Mouse (Mus musculus) C2C12 (cell line): Measurements from ENCODE around the gene Txn2. TPM values are rescaled to one million over a fixed set of nuclear protein-coding genes. Genes with fewer than 3 reads are reported as not detected.

Experiments
- H3K27me3 ChIP-seq: one replicate; pipeline ENCODE4 v1.6.1; 2011; ENCODE audit not compliant: control insufficient read depth, insufficient read depth, insufficient read length
- H3K36me3 ChIP-seq: one replicate; pipeline ENCODE4 v1.6.1; 2011; ENCODE audit not compliant: control insufficient read depth, insufficient read depth
- H3K4me3 ChIP-seq: one replicate; pipeline ENCODE4 v1.5.1; 2011; ENCODE audit warnings: mild to moderate bottlenecking, control low read depth; ENCODE audit not compliant: poor library complexity, insufficient read depth, severe bottlenecking
- H3K79me2 ChIP-seq: one replicate; pipeline ENCODE4 v1.6.1; 2011; ENCODE audit not compliant: control insufficient read depth, insufficient read depth
- H3K79me3 ChIP-seq: one replicate; pipeline ENCODE4 v1.6.1; 2011; ENCODE audit warnings: low read depth, control low read depth
- H3ac ChIP-seq: one replicate; pipeline ENCODE3; 2011; ENCODE audit warnings: low read depth; ENCODE audit not compliant: control insufficient read depth, insufficient read length
- CEBPB ChIP-seq: IDR thresholded peaks from one replicate; pipeline ENCODE4 v1.6.1; 2011; ENCODE audit warnings: low read depth, mild to moderate bottlenecking, control low read depth, moderate library complexity
- CTCF ChIP-seq: IDR thresholded peaks from one replicate; pipeline ENCODE4 v1.5.1; 2011; ENCODE audit not compliant: control insufficient read depth, insufficient read depth, insufficient read length
- FOSL1 ChIP-seq: IDR thresholded peaks from one replicate; pipeline ENCODE4 v1.8.0; 2011; ENCODE audit warnings: mild to moderate bottlenecking, low read length; ENCODE audit not compliant: poor library complexity, insufficient read depth, severe bottlenecking
- MAX ChIP-seq: IDR thresholded peaks from one replicate; pipeline ENCODE4 v1.6.1; 2011; ENCODE audit warnings: mild to moderate bottlenecking, control low read depth
- MYOD1 ChIP-seq: IDR thresholded peaks from one replicate; pipeline ENCODE4 v1.6.1; 2011; ENCODE audit warnings: low read depth; ENCODE audit not compliant: control insufficient read depth, insufficient read length
- MYOG ChIP-seq: IDR thresholded peaks from one replicate; pipeline ENCODE4 v1.6.1; 2011; ENCODE audit not compliant: control insufficient read depth, insufficient read length; ENCODE audit errors: extremely low read depth
- USF1 ChIP-seq: IDR thresholded peaks from one replicate; pipeline ENCODE4 v1.6.1; 2011; ENCODE audit warnings: low read depth, mild to moderate bottlenecking, control low read depth, moderate library complexity
- polyA plus RNA-seq: library from polyadenylated mRNA; unstranded; fragments of >200 nt; fragmentation: generic; extraction: Trizol; gene quantifications from one replicate; pipeline ENCODE4 v1.2.1, GENCODE M21; 2012; ENCODE audit warnings: missing spikeins

Gene Txn2
- polyA plus RNA-seq, 1 experiment: 371 TPM

- Histone ChIP-seq H3K36me3 (no peaks in the 10 kb centered on the region), H3ac (no peak overlapping the region), H3K79me3 (peaks cover 3% of the 10 kb centered on the region), H3K4me3 (no peak overlapping the region), H3K27me3 (no peaks in the 10 kb centered on the region), H3K79me2 (peaks cover 12% of the 10 kb centered on the region)
- no peak for TF ChIP-seq MAX
- no peak for TF ChIP-seq FOSL1
- no peak for TF ChIP-seq MYOG
- no peak for TF ChIP-seq USF1
- TF ChIP-seq CEBPB: no peak
- no peak for TF ChIP-seq MYOD1
- TF ChIP-seq CTCF: no peak
These were observed 4.4 kb upstream of the Txn2 start for GRCm38 (mm10) chr15:77933222-77933621.

DNA sequence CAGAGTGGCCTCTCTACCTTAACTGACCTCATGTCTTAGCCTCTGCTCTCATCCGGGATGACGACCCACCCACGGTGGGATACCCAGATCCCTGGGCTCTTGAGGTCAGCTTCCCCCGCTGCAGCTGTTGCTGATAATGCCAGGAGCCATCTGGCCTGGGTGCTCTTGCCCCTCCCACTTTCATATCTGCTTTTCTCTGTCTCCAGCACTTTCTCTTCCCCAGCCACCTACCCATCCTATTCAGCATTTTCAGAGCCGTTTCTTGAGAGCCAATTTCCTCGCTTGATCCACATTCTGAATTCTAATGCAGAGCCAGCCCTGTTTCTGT is 2.8 kb upstream of the Txn2 start:
- Histone ChIP-seq H3K27me3 (no peaks in the 10 kb centered on the region), H3ac (no peak overlapping the region), H3K4me3 (no peak overlapping the region), H3K79me3 (peaks cover 19% of the 10 kb centered on the region), H3K36me3 (peaks cover 13% of the 10 kb centered on the region), H3K79me2 (peaks cover 27% of the 10 kb centered on the region)
- no peak for TF ChIP-seq MYOG
- TF ChIP-seq MYOD1: peak; percentile 56

GRCm38 (mm10) chr15:77930986-77931688 is 2.3 kb upstream of the Txn2 start:
- H3K79me2 ChIP-seq: peaks cover 32% of the 10 kb centered on the region
- no peak overlapping the region for H3K4me3 ChIP-seq
- H3K36me3 ChIP-seq: peaks cover 18% of the 10 kb centered on the region
- H3ac ChIP-seq: no peak overlapping the region
- TF ChIP-seq FOSL1 (no peak), MYOG (no peak), CEBPB (no peak), MAX (no peak)
- H3K27me3 ChIP-seq: no peaks in the 10 kb centered on the region
- H3K79me3 ChIP-seq: peaks cover 22% of the 10 kb centered on the region

- TF ChIP-seq MAX: no peak
- TF ChIP-seq CTCF: no peak
- TF ChIP-seq MYOD1: no peak
- TF ChIP-seq FOSL1: no peak
- no peak for TF ChIP-seq USF1
- TF ChIP-seq CEBPB: no peak
- no peak for TF ChIP-seq MYOG
- H3ac ChIP-seq: peak overlapping the region; percentile 63
- H3K79me3 ChIP-seq: peaks cover 24% of the 10 kb centered on the region
- H3K27me3 ChIP-seq: no peaks in the 10 kb centered on the region
- no peak overlapping the region for H3K4me3 ChIP-seq
- peaks cover 27% of the 10 kb centered on the region for H3K36me3 ChIP-seq
- peaks cover 45% of the 10 kb centered on the region for H3K79me2 ChIP-seq
These were observed 998 bp upstream of the Txn2 start for GRCm38 (mm10) chr15:77929804-77930203.

DNA sequence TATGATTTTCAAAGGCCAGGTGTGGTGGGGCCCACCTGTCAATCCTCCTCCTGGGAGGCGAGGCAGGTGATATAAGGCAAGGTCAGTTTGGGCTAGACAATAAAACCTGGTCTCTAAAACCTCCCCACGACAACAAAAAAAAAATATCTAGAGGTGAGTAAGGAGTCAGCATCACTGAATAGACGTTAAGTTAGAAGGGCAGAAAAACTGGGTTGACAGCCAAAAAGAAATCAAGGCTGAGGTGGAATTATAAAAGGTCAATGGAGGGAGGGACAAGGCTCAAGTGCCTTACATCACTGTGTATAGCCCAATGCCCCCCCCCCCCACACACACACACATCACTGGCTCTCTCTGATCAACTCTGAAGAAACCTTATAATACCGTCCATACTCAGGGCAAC is 715 bp downstream of the Txn2 start:
- Histone ChIP-seq H3K4me3 (peak overlapping the region; percentile 59), H3K79me3 (peaks cover 30% of the 10 kb centered on the region), H3K79me2 (peaks cover 62% of the 10 kb centered on the region), H3K36me3 (peaks cover 44% of the 10 kb centered on the region), H3ac (peak overlapping the region; percentile 89), H3K27me3 (no peaks in the 10 kb centered on the region)
- TF ChIP-seq USF1: no peak
- TF ChIP-seq CEBPB: no peak
- no peak for TF ChIP-seq MYOD1
- TF ChIP-seq FOSL1: no peak
- TF ChIP-seq CTCF: no peak
- TF ChIP-seq MAX: no peak
- no peak for TF ChIP-seq MYOG

DNA sequence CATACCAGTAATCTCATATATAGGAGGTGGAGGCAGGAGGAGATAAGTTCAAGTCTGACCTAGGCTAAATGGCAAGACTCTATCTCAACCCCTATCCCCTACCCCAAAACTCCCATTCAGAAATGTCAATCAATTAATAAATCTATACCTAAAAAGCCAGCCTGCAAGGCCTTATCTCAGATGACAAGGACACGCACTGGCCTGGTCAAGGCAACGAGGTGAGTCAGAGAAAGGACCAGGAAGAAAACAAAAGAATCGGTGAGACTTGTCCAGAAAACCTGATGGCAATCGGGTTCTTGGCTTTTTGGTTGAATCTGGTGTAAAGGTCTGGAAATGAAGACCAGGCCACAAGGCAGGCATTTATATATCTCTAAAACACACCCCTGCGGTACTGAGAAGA is 1.9 kb downstream of the Txn2 start:
- Histone ChIP-seq H3K79me2 (peaks cover 72% of the 10 kb centered on the region), H3K27me3 (no peaks in the 10 kb centered on the region), H3K36me3 (peaks cover 56% of the 10 kb centered on the region), H3ac (no peak overlapping the region), H3K4me3 (no peak overlapping the region), H3K79me3 (peaks cover 30% of the 10 kb centered on the region)
- no peak for TF ChIP-seq CEBPB
